Mouse (Mus musculus) brain, embryonic 14.5 days (tissue): ENCODE measurements around the gene Eef1a1. TPM values are rescaled to one million over a fixed set of nuclear protein-coding genes. Genes with fewer than 3 reads are reported as not detected.
"Not testable (repeated sequence)": the region's sequence is repeated elsewhere in the genome, so short reads cannot be mapped to it uniquely, and the experiment has no call there.

Source experiments
- DNase-seq: peaks from one replicate; pipeline ENCODE4 v3.0.0-alpha.2; 2011; ENCODE audit warnings: low read depth
- CTCF ChIP-seq: fragments of 200-500 bp; IDR thresholded peaks from 2 replicates; pipeline ENCODE4 v1.5.1; 2012; ENCODE audit warnings: inconsistent platforms, mild to moderate bottlenecking, moderate library complexity, borderline replicate concordance; ENCODE audit not compliant: insufficient read depth, insufficient read length; ENCODE audit errors: extremely low read depth
- POLR2A ChIP-seq: fragments of 200-500 bp; IDR thresholded peaks from 2 replicates; pipeline ENCODE4 v1.6.1; 2012; ENCODE audit warnings: mild to moderate bottlenecking, inconsistent platforms, borderline replicate concordance; ENCODE audit not compliant: poor library complexity, insufficient read depth, insufficient read length, severe bottlenecking; ENCODE audit errors: extremely low read depth
- polyA plus RNA-seq: library from polyadenylated mRNA; depleted of rRNA; stranded (reverse); fragments of >200 nt; gene quantifications from 2 replicates; pipeline ENCODE4 v1.2.3, GENCODE M21; 2012

Eef1a1 gene
- polyA plus RNA-seq, 1 experiment = 8,462 TPM

- TF ChIP-seq POLR2A (no peak), CTCF (no peak)
- DNase-seq = no peak
Observed at GRCm38 (mm10) chr9:78506002-78506721, 17.2 kb upstream of the Eef1a1 start.

- no peak for TF ChIP-seq CTCF
- no peak for TF ChIP-seq POLR2A
- DNase-seq = no peak
Observed at GRCm38 (mm10) chr9:78505223-78505622, 16.3 kb upstream of the Eef1a1 start.

DNA sequence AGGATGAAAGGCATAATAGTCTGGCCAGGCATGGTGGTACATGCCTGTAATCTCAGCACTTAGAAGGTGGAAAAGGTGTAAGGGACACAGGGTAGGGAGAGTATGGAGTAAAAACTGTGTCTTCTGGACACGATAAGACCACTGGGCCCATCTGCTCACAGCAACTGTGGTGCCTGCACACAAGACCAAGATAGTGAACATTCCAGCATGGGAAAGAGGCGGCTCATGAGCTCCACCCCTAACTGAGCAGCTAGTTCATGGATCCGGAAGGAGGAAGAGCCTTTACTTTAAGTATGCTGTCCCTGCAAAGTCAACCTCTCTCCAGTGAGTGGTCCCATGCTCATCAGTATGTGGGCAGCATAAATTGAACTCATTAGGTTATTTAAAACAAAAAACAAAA is 15.7 kb upstream of the Eef1a1 start:
- TF ChIP-seq CTCF (no peak), POLR2A (no peak)
- no peak for DNase-seq

GRCm38 (mm10) chr9:78504133-78504532 is 15.2 kb upstream of the Eef1a1 start:
- TF ChIP-seq CTCF = no peak
- TF ChIP-seq POLR2A = no peak
- no peak for DNase-seq

- TF ChIP-seq CTCF (no peak), POLR2A (no peak)
- peak; percentile 94 for DNase-seq
Observed at GRCm38 (mm10) chr9:78503223-78504079, 14.5 kb upstream of the Eef1a1 start.

DNA sequence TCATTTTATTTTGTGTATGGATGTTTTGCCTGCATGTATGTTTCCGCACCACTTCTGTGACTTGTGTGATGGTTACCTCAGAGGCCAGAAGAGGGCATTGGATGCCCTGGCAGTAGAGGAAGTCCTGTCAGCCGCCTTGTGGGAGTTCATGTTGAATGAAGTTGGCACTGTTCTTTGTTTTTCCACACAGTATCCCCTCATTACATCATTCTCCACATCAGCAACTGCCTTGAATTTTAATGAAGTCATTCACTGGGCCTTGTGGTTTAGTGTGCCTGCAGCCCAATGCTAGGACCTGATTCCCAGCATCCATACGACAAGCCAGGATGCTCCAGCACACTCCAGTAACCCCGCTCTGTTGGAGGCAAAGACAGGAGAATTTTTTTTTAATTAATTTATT is 12.3 kb upstream of the Eef1a1 start:
- no peak for TF ChIP-seq POLR2A
- TF ChIP-seq CTCF = no peak
- peak; percentile 90 for DNase-seq

GRCm38 (mm10) chr9:78500386-78500785 is 11.4 kb upstream of the Eef1a1 start:
- TF ChIP-seq POLR2A (no peak), CTCF (no peak)

DNA sequence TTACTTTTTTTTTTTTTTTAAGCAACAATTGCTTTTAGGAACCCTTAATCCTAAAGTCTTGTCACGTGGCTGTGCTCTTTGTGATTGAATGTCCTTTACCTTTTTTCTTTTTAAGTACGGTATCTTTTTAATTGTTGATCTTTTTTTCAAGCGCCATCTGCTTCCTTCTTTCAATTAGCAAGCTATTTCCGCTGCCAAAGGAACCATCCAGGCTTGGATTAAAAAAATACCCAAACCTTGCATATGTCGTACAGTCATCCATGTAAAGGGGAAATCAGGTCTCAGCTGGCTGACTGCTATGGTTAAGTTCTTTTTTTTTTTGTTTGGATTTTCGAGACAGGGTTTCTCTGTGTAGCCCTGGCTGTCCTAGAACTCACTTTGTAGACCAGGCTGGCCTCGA is 4.2 kb upstream of the Eef1a1 start:
- no peak for TF ChIP-seq POLR2A
- no peak for TF ChIP-seq CTCF
- DNase-seq = peak; percentile 69

More at GRCm38 (mm10) chr9:78500386-78500785, 11.4 kb upstream of the Eef1a1 start:
- no peak for DNase-seq

DNA sequence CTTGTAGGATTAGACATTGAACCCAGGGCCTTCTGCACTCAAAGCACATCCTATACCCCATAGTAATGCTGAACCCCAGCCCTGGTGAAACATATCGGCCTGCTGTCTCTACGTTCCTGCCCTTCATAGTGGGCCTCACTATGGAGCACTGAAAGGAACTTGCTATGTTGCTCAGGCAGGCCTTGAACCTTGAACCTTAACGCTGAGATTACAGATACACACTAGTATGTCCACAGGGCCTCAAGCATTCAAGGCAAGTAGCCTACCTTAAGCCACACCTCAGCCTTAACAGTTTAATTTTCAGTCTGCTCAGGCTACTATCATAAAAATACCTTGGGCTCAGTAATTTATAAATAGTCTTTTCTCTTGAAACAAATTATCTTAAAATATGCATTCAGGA is 3.3 kb upstream of the Eef1a1 start:
- DNase-seq = no peak
- TF ChIP-seq POLR2A = no peak
- no peak for TF ChIP-seq CTCF

- DNase-seq = no peak
- TF ChIP-seq POLR2A (no peak), CTCF (no peak)
Observed at GRCm38 (mm10) chr9:78491169-78491568, 2.2 kb upstream of the Eef1a1 start.

DNA sequence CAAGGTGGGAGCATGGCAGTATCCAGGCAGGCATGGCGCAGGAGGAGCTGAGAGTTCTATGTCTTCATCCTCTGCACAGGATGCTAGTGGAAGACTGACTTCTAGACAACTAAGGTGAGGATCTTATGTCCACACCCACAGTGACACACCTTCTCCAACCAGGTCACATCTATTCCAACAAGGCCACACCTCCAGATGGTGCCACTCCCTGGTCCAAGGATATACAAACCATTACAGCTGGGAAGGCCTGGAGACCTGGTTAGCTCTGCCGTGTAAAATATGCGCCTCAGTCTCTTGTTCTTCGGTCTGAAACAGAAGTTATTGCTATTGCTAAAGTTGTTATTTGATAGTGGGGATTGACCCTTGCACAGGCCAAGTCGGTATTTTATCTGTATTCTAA is 930 bp downstream of the Eef1a1 start:
- DNase-seq = not testable (repeated sequence)

GRCm38 (mm10) chr9:78484660-78485059 is 4.3 kb downstream of the Eef1a1 start:
- TF ChIP-seq POLR2A (no peak), CTCF (no peak)
- DNase-seq = no peak

- DNase-seq = no peak
- TF ChIP-seq POLR2A (no peak), CTCF (no peak)
Observed at GRCm38 (mm10) chr9:78482386-78482785, 6.6 kb downstream of the Eef1a1 start.
